Mouse (Mus musculus) heart, adult 2 months (tissue): ENCODE results near the gene Dbndd1.

Experiments used
- CTCF ChIP-seq: fragments of 200-600 bp; IDR thresholded peaks from 2 replicates; pipeline ENCODE4 v1.8.1; 2022; ENCODE audit warnings: antibody characterized with exemption, mild to moderate bottlenecking, moderate library complexity
- EP300 ChIP-seq: fragments of 200-500 bp; IDR thresholded peaks from 2 replicates; pipeline ENCODE4 v1.6.1; 2011; ENCODE audit warnings: low read depth, low read length, control low read depth; ENCODE audit not compliant: insufficient read depth
- POLR2A ChIP-seq: fragments of 200-500 bp; IDR thresholded peaks from 2 replicates; pipeline ENCODE4 v1.6.1; 2011; ENCODE audit warnings: mild to moderate bottlenecking, low read depth, low read length, control low read depth; ENCODE audit not compliant: insufficient read depth

- TF ChIP-seq EP300 (no peak), POLR2A (no peak), CTCF (no peak)
Measured at GRCm38 (mm10) chr8:123491280-123492075, 23.8 kb downstream of the Dbndd1 start.
